Mouse (Mus musculus): ENCODE measurements around the gene Zan. TPM values are rescaled to one million over a fixed set of nuclear protein-coding genes. Genes with fewer than 3 reads are reported as not detected.
"Not testable (repeated sequence)": the region's sequence is repeated elsewhere in the genome, so short reads cannot be mapped to it uniquely, and the experiment has no call there.

Zan gene
- total RNA-seq, 2 experiments from 2014 or later: 0.10 TPM; not detected in 1

GRCm38 (mm10) chr5:137501709-137502666 lies 25.1 kb upstream of the Zan start, which contains the start of gene Pop7:
TSS of gene Pop7 (minus strand) at chr5:137502518.
- peak; percentile 100 for DNase-seq
- intact Hi-C loops (cut with DNase I): loop anchor here (1.0 to 5.0 kb wide), 3 partner anchors 21 to 210 kb away; partner anchors contain the start of genes Slc12a9 and Ufsp1

DNA sequence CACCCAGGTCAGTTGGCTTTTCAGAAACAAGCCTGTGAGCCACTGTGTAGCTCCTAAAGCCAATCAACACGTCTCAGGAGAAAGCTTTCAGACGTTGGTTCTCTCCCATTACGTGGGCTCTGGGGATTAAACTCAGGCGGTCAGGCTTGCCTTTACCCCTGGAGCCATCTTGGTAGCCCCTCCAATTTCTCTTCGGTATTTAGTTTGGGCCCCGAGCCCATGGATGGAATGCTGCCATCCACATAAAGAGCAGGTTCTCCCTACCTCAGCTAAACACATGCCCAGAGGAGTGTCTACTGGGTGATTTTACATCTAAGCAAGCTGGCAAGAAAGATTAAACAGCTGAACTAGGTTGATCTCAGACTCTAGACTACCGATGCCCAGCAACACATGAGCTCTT lies 23.3 kb upstream of the Zan start:
- intact Hi-C loops (cut with DNase I): loop anchor here (5.0 kb wide), 2 partner anchors 168 to 208 kb away; partner anchors contain the start of genes Slc12a9 and Ufsp1
- DNase-seq: no peak

DNA sequence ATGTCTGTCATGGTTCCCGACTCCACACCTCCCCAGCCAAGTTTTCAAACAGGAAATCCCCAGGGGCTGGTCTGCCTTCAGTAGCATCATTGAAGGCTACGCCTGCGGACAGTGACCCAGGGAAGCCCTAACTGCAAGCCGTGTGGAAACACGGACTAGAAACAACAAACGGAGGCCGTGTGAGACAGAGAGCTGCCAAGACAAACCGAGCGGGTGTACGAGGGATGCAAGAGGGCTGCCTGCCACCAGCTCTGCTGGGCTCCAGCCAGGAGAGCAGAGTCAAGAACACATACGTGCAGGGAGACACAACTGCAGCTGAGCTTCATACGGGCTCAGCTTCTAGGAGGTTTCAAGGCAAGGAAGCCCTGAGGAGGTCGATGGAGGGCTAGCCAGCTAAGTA lies 17.0 kb upstream of the Zan start:
- DNase-seq: peak; percentile 54 to 64
- intact Hi-C loops (cut with DNase I): no loop called here

DNA sequence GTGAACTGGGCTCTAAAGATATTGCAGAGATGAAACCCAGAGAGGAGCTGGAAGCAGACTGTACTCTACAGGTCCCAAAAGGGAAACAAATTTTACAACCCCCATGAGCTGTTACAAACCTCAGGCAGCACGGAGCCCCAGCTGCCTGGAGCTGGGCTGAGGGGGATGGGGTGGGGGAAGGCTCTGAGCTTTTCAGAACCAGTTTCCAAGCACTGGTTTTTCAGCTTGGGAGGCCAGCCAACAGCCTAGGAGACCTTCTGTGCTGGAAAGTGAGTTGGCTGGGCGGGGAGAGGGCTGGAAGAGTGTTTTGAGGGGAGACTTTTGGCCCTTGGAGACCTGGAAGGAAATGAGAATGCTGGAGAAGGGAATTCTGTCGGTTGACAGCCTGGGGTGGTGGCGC lies 14.7 kb upstream of the Zan start:
- DNase-seq: peak; percentile 71 to 76
- intact Hi-C loops (cut with DNase I): no loop called here

DNA sequence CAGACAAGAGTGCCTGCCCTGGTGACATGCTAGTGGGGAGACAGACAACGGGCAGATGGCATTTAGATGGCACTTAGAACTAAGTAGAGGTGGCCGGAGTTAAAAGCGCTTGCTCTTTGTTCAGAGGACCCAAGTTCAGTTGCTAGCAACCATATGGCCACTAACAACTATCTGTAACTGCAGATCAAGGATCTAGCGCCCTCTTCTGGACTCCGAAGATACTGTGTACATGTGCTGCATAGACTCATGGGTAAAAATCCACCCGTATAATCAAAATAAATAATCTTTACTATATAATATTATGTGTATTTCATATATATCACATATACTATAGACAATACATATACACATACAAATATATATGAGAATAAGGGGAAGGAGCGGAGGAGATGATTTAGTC lies 10.8 kb upstream of the Zan start:
- DNase-seq: no peak
- intact Hi-C loops (cut with DNase I): no loop called here

DNA sequence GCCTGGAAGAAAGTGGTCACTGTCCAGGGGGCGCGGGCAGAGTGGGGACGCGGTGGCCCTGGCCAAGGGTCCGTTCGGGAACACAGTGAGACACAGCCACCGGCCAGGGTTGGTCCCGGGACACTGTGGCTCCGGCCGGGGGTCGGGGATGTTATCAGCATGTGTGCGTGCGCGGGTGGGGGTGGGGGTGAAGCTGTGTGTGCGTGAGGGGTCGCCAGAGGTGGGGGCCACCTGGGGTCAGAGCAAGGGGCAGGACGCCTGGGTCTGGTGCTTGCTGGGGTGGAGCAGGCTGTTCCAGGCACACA lies 8.9 kb upstream of the Zan start:
- intact Hi-C loops (cut with DNase I): no loop called here
- DNase-seq: no peak

GRCm38 (mm10) chr5:137485071-137485850 lies 8.4 kb upstream of the Zan start:
- intact Hi-C loops (cut with DNase I): no loop called here
- no peak for DNase-seq

- DNase-seq: no peak
- intact Hi-C loops (cut with DNase I): loop anchor here (1.0 kb wide), 1 partner anchor 19 kb away; no protein-coding TSS in a partner anchor
Observed at GRCm38 (mm10) chr5:137481897-137482296, 5.0 kb upstream of the Zan start.

DNA sequence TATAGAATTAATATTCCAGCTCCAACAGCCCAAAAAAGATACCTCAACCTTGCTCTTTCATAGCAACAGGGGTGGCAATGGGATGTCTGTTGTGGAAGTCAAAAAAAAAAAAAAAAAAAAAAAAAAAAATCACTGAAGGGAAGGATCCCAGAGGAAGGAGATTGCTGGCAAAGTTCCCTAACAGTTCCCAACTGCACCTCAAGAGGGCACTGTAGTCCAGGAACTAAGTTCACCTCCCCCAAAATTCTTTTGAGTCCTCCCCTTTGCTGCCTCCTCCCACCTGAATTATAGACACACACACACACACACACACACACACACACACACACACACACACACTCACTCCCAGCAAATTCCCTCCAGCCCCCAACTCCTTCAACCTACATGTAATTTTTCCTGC lies 4.3 kb upstream of the Zan start:
- DNase-seq: peak; percentile 83 to 92
- intact Hi-C loops (cut with DNase I): loop anchor here (1.0 kb wide), 1 partner anchor 20 kb away; no protein-coding TSS in a partner anchor

GRCm38 (mm10) chr5:137474351-137474750 lies 2.5 kb downstream of the Zan start:
- intact Hi-C loops (cut with DNase I): no loop called here
- DNase-seq: no peak

DNA sequence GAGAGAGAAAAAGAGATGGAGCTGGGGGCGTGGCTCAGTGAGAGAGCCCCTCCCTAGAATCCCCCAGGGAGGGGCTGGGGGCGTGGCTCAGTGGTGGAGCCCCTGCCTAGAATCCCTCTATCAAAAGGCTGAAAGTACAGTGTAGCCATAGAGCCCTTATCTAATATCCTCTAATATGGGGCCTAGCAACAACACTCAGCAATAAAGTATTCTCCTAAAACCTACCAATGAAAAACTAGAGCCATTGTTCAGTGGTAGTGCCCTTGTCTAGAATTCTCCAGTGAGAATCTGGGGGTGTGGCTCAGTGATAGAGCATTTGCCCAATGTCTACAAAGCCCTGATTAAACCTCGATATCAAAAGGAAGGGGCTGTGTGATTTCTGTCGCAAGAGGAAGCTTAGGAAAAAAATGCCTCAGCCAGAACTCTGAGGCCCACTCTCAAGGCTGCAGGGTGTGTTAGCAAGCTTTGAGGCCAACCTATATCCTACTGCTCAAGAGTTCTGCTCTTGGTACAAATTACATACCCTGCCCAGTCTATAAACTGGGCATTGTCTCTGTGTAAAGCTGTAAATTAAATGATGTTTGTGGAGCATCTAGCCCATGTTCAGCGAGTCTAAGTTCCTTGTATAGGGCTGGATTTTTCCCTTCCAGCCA lies 4.5 kb downstream of the Zan start:
- intact Hi-C loops (cut with DNase I): no loop called here

GRCm38 (mm10) chr5:137466946-137467345 lies 9.9 kb downstream of the Zan start:
- no peak for DNase-seq
- intact Hi-C loops (cut with DNase I): no loop called here

More for the DNA sequence above, 4.5 kb downstream of the Zan start:
- no peak for DNase-seq

GRCm38 (mm10) chr5:137465049-137465448 lies 11.8 kb downstream of the Zan start:
- peak; percentile 9 to 15 for DNase-seq
- intact Hi-C loops (cut with DNase I): no loop called here

DNA sequence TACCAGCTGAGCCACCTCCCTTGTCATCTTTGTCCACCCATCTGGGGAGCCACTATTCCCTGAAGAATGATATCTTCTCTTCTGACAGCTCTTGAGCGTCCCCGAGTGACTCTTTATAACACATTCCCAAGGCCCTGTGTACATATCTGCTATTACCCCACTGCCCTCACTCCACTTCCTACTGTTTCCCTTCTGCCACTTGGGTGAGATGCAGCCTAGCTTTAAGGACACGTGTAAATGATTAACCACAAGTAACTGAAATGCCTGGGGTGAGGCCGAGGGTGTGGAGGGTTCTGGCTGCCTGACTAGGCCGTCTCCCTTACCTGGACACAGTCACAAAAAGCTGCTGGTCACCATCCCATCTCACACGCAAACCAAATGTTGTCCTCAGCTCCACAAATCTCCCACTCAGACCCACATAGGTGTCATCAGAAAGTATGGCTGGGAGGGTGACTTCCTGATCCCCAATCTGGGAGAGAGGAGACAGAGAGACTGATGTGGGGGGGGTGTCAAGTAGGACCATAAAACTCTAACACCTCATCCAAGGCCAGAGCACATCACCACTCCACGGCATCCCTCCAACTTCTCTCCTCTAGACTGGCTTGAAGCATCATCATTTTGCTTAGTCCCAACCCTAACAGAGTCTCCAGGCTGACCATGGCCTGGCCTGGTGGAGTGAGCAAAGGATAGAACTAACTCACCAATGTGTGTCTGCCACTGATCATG lies 20.8 kb downstream of the Zan start:
- DNase-seq: no peak
- intact Hi-C loops (cut with DNase I): no loop called here

DNA sequence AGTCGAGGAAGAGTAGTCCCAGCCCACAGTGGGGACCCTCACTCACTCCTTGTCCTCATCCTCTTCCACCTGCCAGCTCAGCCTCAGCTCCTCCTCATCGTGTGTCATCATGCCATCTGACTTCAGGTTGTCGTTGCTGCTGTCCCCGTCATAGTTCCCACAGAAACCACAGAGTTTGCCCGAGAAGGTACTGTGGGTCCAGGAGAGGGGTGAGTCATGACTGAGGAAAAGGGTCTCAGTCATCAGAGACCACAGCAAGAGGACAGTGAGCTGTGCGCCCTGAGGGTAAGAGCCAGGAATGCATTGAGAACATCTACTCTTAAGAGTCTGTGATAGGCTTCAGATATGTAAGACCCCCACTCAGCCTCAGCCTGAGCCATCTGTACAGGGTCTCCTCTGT lies 21.7 kb downstream of the Zan start:
- no peak for DNase-seq
- intact Hi-C loops (cut with DNase I): no loop called here

GRCm38 (mm10) chr5:137445536-137445935 lies 31.3 kb downstream of the Zan start:
- intact Hi-C loops (cut with DNase I): no loop called here
- DNase-seq: no peak

DNA sequence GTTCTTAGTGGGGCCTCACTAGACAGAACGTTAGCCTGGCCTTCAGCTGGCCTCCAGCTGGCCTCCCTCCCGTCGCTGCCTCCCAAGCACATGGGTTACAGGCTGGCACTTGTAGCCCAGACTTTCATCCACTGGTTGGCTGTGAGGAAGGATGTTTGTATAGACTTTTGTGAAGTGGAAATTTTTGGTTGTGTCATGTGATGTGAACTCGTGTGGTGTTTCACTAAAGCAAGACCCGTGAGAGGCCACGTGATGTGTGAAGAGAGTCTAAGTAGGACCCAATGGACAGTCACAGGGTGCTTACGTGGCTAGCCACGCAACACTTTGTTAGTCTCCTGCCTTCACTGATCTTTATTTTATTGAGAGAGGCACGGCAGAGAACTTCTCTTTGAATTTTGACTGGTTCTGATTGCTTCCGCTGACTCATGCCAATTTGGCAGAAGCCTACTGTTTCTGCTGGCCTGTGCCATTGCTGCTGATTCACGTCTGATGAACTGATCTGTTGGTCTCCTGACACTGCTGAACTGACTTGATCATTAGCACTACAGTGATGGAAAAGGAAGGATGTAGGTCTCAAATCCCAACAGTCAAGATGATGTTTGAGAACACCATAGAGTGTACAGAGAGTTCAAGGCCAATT lies 36.5 kb downstream of the Zan start:
- intact Hi-C loops (cut with DNase I): no loop called here
- no peak for DNase-seq

DNA sequence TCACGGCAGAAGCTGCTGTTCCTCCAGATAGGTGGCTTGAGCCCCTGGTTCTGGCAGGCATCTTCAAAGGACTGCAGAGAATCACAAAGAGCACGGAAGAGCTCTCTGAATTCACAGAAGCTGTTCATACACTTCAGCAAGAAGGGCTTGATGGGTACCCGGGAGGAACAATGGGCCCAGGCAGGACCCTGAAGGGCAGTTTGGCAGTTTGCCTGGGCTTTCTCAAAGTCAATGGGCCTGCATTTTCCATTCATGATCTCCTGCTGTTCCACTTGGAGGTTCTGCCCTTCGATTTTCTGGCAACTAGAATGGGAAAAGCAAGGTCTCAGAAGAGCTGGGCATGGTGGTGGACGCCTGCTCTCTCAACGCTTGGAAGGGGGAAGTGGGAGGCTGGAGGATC lies 43.0 kb downstream of the Zan start:
- DNase-seq: peak in 1 of 2 experiments; percentile 7
- intact Hi-C loops (cut with DNase I): no loop called here

DNA sequence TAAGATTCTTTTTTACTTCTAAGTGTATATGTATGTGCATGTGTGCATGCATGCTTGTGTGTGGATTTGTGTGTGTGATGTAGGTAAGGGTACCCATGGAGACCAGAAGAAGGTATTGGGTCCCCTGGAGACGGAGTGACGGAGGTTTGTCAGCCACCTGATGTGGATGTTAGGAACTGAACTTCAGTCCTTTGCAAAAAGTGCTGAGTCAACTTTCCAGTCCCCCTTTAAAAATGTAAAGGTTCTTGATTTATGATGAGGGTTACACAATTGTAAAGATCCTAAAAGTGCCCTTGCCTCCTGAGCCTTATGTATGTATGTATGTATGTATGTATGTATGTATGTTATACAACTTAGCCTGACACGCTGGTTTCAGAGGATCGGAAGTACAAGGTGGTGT lies 46.5 kb downstream of the Zan start:
- intact Hi-C loops (cut with DNase I); DNase-seq: not testable (repeated sequence)

- intact Hi-C loops (cut with DNase I): no loop called here
- DNase-seq: no peak
Observed at GRCm38 (mm10) chr5:137425648-137426047, 51.2 kb downstream of the Zan start.

Measured in heart, postnatal 10 days (tissue).